Mouse (Mus musculus) forebrain, embryonic 14.5 days (tissue): Measurements from ENCODE around the gene Rgs7bp. TPM values are rescaled to one million over a fixed set of nuclear protein-coding genes. Genes with fewer than 3 reads are reported as not detected.

Source experiments
- ATAC-seq: fragments of 200-750 bp; cut with Nextera tagmentation; 2 replicates; pipeline ENCODE4 v1.8.0; 2017; ENCODE audit warnings: mild to moderate bottlenecking, moderate library complexity
- DNase-seq: peaks from one replicate; pipeline ENCODE4 v3.0.0-alpha.2; 2015; ENCODE audit warnings: low spot score
- H3K27ac ChIP-seq: fragments of 300-500 bp; sonication (generic); 2 replicates; pipeline ENCODE4 v1.5.1; 2014; ENCODE audit warnings: low read depth, mild to moderate bottlenecking, control low read depth, low read length, moderate library complexity
- H3K27me3 ChIP-seq: fragments of 300-500 bp; sonication (generic); replicated peaks from 2 replicates; pipeline ENCODE4 v1.6.1; 2014; ENCODE audit warnings: low read length, control low read depth, mixed read lengths; ENCODE audit not compliant: control insufficient read depth, insufficient read depth
- H3K36me3 ChIP-seq: fragments of 300-500 bp; sonication (generic); 2 replicates; pipeline ENCODE4 v1.6.1; 2014; ENCODE audit warnings: low read length, control low read depth; ENCODE audit not compliant: control insufficient read depth, insufficient read depth
- H3K4me1 ChIP-seq: fragments of 300-500 bp; sonication (generic); 2 replicates; pipeline ENCODE4 v1.6.1; 2014; ENCODE audit warnings: antibody characterized with exemption, low read length, control low read depth; ENCODE audit not compliant: control insufficient read depth, insufficient read depth
- H3K4me2 ChIP-seq: fragments of 300-500 bp; sonication (generic); 2 replicates; pipeline ENCODE4 v1.6.1; 2014; ENCODE audit warnings: mild to moderate bottlenecking, control low read depth, low read length
- H3K4me3 ChIP-seq: fragments of 300-500 bp; sonication (generic); 2 replicates; pipeline ENCODE4 v1.5.1; 2014; ENCODE audit warnings: low read depth, low read length, control low read depth
- H3K9ac ChIP-seq: fragments of 300-500 bp; sonication (generic); 2 replicates; pipeline ENCODE4 v1.6.1; 2014; ENCODE audit warnings: mild to moderate bottlenecking, low read length, control low read depth, moderate library complexity
- H3K9me3 ChIP-seq: fragments of 300-500 bp; sonication (generic); replicated peaks from 2 replicates; pipeline ENCODE4 v1.6.1; 2016; ENCODE audit warnings: low read length, control low read depth, mixed read lengths; ENCODE audit not compliant: control insufficient read depth
- WGBS: fragments of 180-500 bp; shearing (Covaris S2); extraction: QIAGEN DNeasy Blood & Tissue Kit; methylation state at CpG from one replicate; pipeline ENCODE4 v1.1.7; 2014; 5-methylcytosine and 5-hydroxymethylcytosine counted together
- polyA plus RNA-seq: library from polyadenylated mRNA; unstranded; fragments of >200 nt; fragmentation: Nextera tagmentation; extraction: Ambion mirVana; gene quantifications from 2 replicates; pipeline ENCODE4 v1.2.1, GENCODE M21; 2014

Rgs7bp gene
- polyA plus RNA-seq, 1 experiment from 2014 or later = 2.0 TPM

- no peaks in the 10 kb centered on the region for H3K9me3 ChIP-seq
- WGBS = 22% methylated on average over 5 of the region's 5 CpGs
- ATAC-seq (no peak), DNase-seq (peak; percentile 38)
- H3K4me1 ChIP-seq = peaks cover 9% of the 10 kb centered on the region
- H3K27ac ChIP-seq = no peak overlapping the region
- peak overlapping the region; percentile 68 for H3K4me3 ChIP-seq
- H3K9ac ChIP-seq = 0 out of 2 replicates have a peak overlapping the region, but pooled peaks have one; percentile 77
- H3K27me3 ChIP-seq = no peaks in the 10 kb centered on the region
- H3K4me2 ChIP-seq = peak overlapping the region; percentile 91
- no peaks in the 10 kb centered on the region for H3K36me3 ChIP-seq
Observed at GRCm38 (mm10) chr13:105055374-105055773, 644 bp upstream of the Rgs7bp start.

- Histone ChIP-seq H3K4me3 (peak overlapping the region; percentile 68), H3K4me2 (peak overlapping the region; percentile 91), H3K9ac (peak overlapping the region; percentile 77), H3K4me1 (peaks cover 9% of the 10 kb centered on the region), H3K27me3 (no peaks in the 10 kb centered on the region), H3K27ac (peak overlapping the region; percentile 84; the same call in 1 of the 2 replicates), H3K36me3 (no peaks in the 10 kb centered on the region), H3K9me3 (no peaks in the 10 kb centered on the region)
- DNase-seq (no peak), ATAC-seq (peak; percentile 37; the same call in 1 of the 2 replicates)
- WGBS = 0% methylated on average over 8 of the region's 8 CpGs
Observed at GRCm38 (mm10) chr13:105054941-105055309, 195 bp upstream of the Rgs7bp start.

- WGBS = 2% methylated on average over 12 of the region's 12 CpGs
- H3K27me3 ChIP-seq = no peaks in the 10 kb centered on the region
- peaks cover 9% of the 10 kb centered on the region for H3K4me1 ChIP-seq
- no peaks in the 10 kb centered on the region for H3K36me3 ChIP-seq
- no peaks in the 10 kb centered on the region for H3K9me3 ChIP-seq
- H3K9ac ChIP-seq = peak overlapping the region; percentile 77
- peak overlapping the region; percentile 84; the same call in 1 of the 2 replicates for H3K27ac ChIP-seq
- peak; percentile 7 for ATAC-seq
- H3K4me3 ChIP-seq = peak overlapping the region; percentile 68
- peak overlapping the region; percentile 91 for H3K4me2 ChIP-seq
- DNase-seq = no peak
Observed at GRCm38 (mm10) chr13:105053618-105054017, 1.1 kb downstream of the Rgs7bp start.

GRCm38 (mm10) chr13:105051432-105051831 is 3.3 kb downstream of the Rgs7bp start:
- no peak overlapping the region for H3K4me3 ChIP-seq
- WGBS = 51% methylated on average over 6 of the region's 6 CpGs
- H3K36me3 ChIP-seq = no peaks in the 10 kb centered on the region
- H3K27ac ChIP-seq = no peak overlapping the region
- no peaks in the 10 kb centered on the region for H3K27me3 ChIP-seq
- ATAC-seq (no peak), DNase-seq (no peak)
- peaks cover 9% of the 10 kb centered on the region for H3K4me1 ChIP-seq
- H3K4me2 ChIP-seq = no peak overlapping the region
- H3K9me3 ChIP-seq = no peaks in the 10 kb centered on the region
- H3K9ac ChIP-seq = no peak overlapping the region

GRCm38 (mm10) chr13:105048662-105049061 is 6.1 kb downstream of the Rgs7bp start:
- no peaks in the 10 kb centered on the region for H3K27me3 ChIP-seq
- H3K36me3 ChIP-seq = no peaks in the 10 kb centered on the region
- WGBS = 77% methylated on average over 8 of the region's 8 CpGs
- H3K4me1 ChIP-seq = peaks cover 9% of the 10 kb centered on the region
- DNase-seq (no peak), ATAC-seq (no peak)
- H3K9me3 ChIP-seq = no peaks in the 10 kb centered on the region
- H3K4me2 ChIP-seq = no peak overlapping the region
- no peak overlapping the region for H3K4me3 ChIP-seq
- no peak overlapping the region for H3K27ac ChIP-seq
- H3K9ac ChIP-seq = no peak overlapping the region

- Histone ChIP-seq H3K36me3 (no peaks in the 10 kb centered on the region), H3K9me3 (no peaks in the 10 kb centered on the region), H3K9ac (no peak overlapping the region), H3K4me3 (no peak overlapping the region), H3K27me3 (no peaks in the 10 kb centered on the region), H3K4me2 (no peak overlapping the region), H3K27ac (no peak overlapping the region), H3K4me1 (no peaks in the 10 kb centered on the region; the same call in 1 of the 2 replicates)
- WGBS = 71% methylated on average over 9 of the region's 9 CpGs
- peak; percentile 44; the same call in 1 of the 2 replicates for ATAC-seq
- no peak for DNase-seq
Observed at GRCm38 (mm10) chr13:105047377-105047776, 7.4 kb downstream of the Rgs7bp start.

GRCm38 (mm10) chr13:105043882-105044281 is 10.8 kb downstream of the Rgs7bp start:
- Histone ChIP-seq H3K9ac (no peak overlapping the region), H3K36me3 (no peaks in the 10 kb centered on the region), H3K27me3 (no peaks in the 10 kb centered on the region), H3K4me2 (no peak overlapping the region), H3K9me3 (no peaks in the 10 kb centered on the region), H3K4me1 (no peaks in the 10 kb centered on the region; the same call in 1 of the 2 replicates), H3K4me3 (no peak overlapping the region), H3K27ac (no peak overlapping the region)
- DNase-seq (no peak), ATAC-seq (no peak)
- WGBS = 37% methylated on average over 3 of the region's 3 CpGs

- WGBS = 73% methylated on average over 5 of the region's 5 CpGs
- no peaks in the 10 kb centered on the region for H3K4me1 ChIP-seq
- no peak overlapping the region for H3K4me3 ChIP-seq
Observed at GRCm38 (mm10) chr13:105038334-105038733, 16.4 kb downstream of the Rgs7bp start.

GRCm38 (mm10) chr13:105037816-105038215 is 16.9 kb downstream of the Rgs7bp start:
- Histone ChIP-seq H3K4me1 (no peaks in the 10 kb centered on the region), H3K36me3 (no peaks in the 10 kb centered on the region), H3K27ac (no peak overlapping the region), H3K4me3 (no peak overlapping the region), H3K9me3 (no peaks in the 10 kb centered on the region), H3K4me2 (no peak overlapping the region), H3K9ac (no peak overlapping the region), H3K27me3 (no peaks in the 10 kb centered on the region)
- ATAC-seq (no peak), DNase-seq (no peak)
- WGBS = 87% methylated on average over 12 of the region's 12 CpGs

More at GRCm38 (mm10) chr13:105038334-105038733, 16.4 kb downstream of the Rgs7bp start:
- ATAC-seq (no peak), DNase-seq (no peak)
- Histone ChIP-seq H3K9me3 (no peaks in the 10 kb centered on the region), H3K4me2 (no peak overlapping the region), H3K27ac (no peak overlapping the region), H3K9ac (no peak overlapping the region), H3K36me3 (no peaks in the 10 kb centered on the region), H3K27me3 (no peaks in the 10 kb centered on the region)
